Mouse (Mus musculus) layer of hippocampus, adult 11-12 months (tissue): ENCODE measurements at regions not wholly inside any gene's neighbourhood (a gene's known extent, or its start where the extent isn't known, plus 50 kb on each side); places are given as distances from the start of the nearest gene placed in this dataset.
"Not testable (repeated sequence)": the region's sequence is repeated elsewhere in the genome, so short reads cannot be mapped to it uniquely, and the experiment has no call there.

Experiments
- DNase-seq: peaks from one replicate; pipeline ENCODE4 v3.0.0; 2022; ENCODE audit warnings: low spot score

- no peak for DNase-seq
Measured at GRCm38 (mm10) chr12:48223298-48223697, 1159.2 kb upstream of the Foxg1 start.

DNA sequence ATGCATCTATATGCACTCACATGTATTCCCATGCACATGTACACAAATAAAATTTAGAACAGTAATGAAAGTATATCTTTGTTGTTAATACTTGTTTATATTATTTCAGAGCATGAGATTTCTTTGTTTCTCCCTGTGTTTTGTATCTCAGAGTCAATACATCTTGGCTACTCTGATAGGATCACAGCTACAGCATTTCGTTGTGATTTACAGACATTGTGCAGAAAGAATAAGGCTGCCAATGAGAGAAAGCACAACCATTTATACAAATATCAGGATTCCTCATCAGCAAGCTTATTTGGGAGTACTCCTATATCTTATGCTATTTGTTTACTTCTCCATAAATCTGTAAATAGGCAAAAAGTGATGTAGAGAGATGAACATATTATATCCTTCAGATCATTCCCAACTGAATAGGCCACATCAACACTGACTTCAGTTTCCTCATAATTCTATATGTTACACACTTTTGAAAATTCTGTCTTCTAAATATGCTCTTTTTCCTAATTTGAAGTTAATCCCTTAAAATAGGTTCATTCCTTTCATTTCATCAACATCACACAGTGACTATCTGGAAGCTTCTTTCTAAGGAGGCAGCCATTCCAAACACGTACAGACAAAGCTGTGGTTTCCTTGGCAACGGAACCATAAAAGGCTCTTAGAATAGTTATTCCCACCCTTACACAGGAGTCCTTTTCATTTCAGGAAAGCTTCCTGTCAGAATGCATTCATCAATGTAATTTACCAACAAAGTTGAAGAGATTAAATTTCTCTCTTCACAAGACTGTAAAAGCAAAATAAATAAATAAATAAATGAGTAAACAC is 1160.3 kb upstream of the Foxg1 start:
- DNase-seq: peak; percentile 4

GRCm38 (mm10) chr12:48181831-48182230 is 1200.6 kb upstream of the Foxg1 start:
- DNase-seq: no peak

GRCm38 (mm10) chr12:48173926-48174601 is 1208.4 kb upstream of the Foxg1 start:
- DNase-seq: no peak

DNA sequence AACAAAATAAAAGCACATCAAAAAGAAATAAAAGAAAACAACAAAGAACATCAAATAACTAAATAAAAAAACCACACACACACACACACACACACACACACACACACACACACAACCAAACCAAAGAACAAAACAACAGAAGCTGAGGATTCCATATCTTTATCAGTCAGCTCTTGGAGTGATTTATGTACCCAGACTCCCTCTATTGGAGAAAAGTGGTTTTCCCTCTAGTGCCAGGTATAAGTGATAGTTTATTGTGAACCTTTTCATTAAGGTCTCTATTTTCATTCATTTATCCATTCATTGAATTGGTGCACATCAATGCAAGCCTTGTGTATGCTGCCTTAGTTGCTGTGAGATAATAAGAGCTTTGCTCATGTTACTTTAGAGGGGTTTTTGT is 1236.3 kb upstream of the Foxg1 start:
- DNase-seq: peak; percentile 7

DNA sequence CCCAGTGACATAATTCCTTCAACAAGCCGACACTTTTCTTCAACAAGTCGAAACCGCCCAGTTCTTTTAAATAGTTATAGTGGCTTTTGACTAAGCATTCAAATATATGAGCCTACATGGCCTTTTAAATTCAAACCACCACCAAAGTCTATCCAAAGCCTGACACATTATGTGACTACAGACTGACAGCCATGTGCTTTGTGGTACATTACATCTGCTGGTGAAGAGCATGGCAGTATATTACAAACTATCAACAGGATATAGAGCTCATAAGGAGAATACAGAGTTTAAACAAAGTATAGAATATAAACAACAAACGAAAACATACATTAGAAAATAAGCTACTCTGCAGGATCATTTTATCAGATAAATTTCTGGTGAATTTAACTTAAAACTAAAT is 1259.5 kb upstream of the Foxg1 start:
- DNase-seq: no peak

- DNase-seq: no peak
Measured at GRCm38 (mm10) chr12:48099727-48100126, 1281.0 kb upstream of the Nova1 start.

DNA sequence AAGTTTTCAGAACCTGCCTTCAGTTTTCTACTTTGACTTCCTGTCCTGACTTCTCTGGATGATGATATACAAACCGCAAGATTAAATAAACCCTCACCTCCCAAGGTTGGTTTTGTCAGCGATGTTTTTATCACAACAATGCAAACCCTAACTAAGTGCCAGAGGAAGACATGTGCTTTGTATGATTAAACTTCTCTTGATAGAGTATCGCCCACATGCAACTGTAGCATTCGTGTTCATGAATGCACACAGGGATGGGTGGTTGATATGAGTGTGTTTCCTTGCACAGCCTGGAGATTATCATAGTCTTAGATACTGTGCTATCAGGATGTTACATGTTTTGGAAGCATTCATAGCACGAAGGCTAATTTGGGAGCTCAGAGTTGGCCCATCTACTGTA is 1268.3 kb upstream of the Nova1 start:
- no peak for DNase-seq

GRCm38 (mm10) chr12:48083377-48083776 is 1264.6 kb upstream of the Nova1 start:
- DNase-seq: no peak

DNA sequence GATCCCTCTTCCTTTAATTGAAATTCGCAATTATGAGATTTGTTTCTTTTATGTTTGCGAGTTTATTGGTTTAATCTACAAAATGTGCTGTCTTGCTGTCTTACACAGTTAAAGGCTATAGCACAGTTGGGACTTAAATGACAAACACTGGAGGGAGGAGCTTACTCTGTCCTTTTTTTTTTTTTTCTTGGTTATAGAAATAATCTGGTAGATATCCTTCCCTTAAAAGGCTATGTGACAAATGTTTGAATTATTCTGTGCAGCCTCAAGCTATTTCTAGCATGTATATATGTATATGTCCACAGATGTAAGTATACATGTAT is 1243.9 kb upstream of the Nova1 start:
- DNase-seq: no peak

DNA sequence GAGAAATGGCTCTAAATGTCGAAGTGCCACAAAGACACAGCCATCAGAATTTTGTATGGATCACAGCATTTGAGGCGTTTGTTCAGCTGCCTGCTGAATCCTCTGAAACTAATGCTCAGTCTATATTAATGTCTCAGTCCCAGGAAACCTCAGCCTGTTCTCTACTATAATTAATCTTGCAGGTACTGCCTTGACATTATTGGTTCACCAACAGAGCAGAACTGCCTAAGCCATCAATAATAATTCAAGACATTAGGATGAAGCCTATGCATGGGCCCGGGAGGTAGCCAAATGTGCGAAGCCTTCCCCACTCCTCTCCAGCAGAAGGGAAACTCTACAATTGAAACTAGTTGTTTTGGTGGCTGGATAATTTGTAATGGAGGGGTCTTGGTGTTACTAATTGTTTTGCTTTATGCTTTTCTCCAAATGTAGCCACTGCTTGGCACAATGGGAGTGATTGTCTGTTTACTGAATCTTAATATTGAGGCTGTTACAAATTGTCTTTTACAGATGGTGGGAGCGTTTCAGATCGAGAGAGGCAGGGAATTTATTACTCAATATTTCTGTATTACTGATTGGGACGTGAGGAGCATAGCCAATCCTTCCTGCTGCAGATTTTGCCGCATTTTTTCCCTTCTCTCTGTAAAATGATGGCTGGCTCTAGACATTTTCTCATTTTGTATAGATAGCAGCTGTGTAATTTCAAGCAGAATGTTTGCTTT is 1243.3 kb upstream of the Nova1 start:
- DNase-seq: no peak

GRCm38 (mm10) chr12:48020416-48020815 is 1201.7 kb upstream of the Nova1 start:
- no peak for DNase-seq

DNA sequence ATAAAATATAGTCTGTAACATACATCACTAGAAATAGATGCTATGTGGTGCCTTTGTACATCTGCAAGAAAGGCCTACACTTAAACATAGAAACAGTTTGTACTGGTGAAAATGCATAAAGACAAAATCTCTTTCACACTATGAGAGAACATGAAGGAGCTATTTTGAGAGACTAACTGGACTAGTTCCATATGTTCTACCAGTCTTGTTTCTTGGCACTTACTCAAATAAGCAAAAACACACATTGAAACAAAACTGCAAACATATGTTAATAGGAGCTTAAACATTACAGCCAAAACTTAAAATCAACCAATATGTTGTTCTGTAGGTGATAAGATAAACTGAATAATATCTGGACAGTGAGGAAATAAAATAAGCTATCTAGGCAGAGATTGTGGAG is 1157.1 kb upstream of the Nova1 start:
- DNase-seq: no peak

- no peak for DNase-seq
Measured at GRCm38 (mm10) chr12:47969655-47970054, 1150.9 kb upstream of the Nova1 start.

- DNase-seq: no peak
Measured at GRCm38 (mm10) chr12:47954330-47954729, 1135.6 kb upstream of the Nova1 start.

- not testable (repeated sequence) for DNase-seq
Measured at GRCm38 (mm10) chr12:47939491-47939890, 1120.8 kb upstream of the Nova1 start.

GRCm38 (mm10) chr12:47927007-47927406 is 1108.3 kb upstream of the Nova1 start:
- no peak for DNase-seq
